Mouse (Mus musculus): ENCODE data around the gene Smlr1.

DNA sequence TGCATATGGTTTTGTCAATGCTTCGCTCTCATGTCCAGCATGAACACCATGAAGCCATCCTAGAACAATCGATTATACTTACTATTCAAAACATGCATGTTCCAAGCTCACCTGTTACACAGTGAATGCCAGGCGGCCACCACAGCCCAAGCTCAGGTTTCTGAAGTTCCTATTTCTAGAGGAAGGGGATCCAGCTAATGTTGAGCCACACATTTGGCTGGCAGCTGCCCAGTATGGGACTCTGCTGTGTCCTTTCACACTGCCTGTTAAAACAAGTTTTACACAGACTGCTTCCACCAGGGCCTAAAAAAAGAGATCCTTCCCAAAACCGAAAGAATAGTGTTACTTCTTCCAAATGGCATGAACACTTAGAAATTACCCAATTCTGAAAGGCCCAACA lies 9.4 kb downstream of the Smlr1 start:
- TF ChIP-seq MAFK (IDR thresholded peaks at IDR 0.05; ENCODE audit: insufficient read depth, low read depth, low read length) = no peak
- TF ChIP-seq ZNF384 (IDR thresholded peaks at IDR 0.05; ENCODE audit: low read depth, low read length) = no peak
- no peak for TF ChIP-seq CHD2 (IDR thresholded peaks at IDR 0.05; ENCODE audit: low read depth, low read length)
- TF ChIP-seq HCFC1 (IDR thresholded peaks at IDR 0.05; ENCODE audit: borderline replicate concordance, insufficient read depth, low read length) = no peak

Measured in ES-E14 (cell line).